Mouse (Mus musculus) hindbrain, embryonic 11.5 days (tissue): ENCODE measurements at regions not wholly inside any gene's neighbourhood (a gene's known extent, or its start where the extent isn't known, plus 50 kb on each side); places are given as distances from the start of the nearest gene placed in this dataset.

ENCODE experiments used
- ATAC-seq: fragments of 200-750 bp; cut with Nextera tagmentation; 2 replicates; pipeline ENCODE4 v1.8.0; 2017; ENCODE audit warnings: mild to moderate bottlenecking, moderate TSS enrichment, moderate library complexity; ENCODE audit not compliant: low FRiP score
- DNase-seq: peaks from one replicate; pipeline ENCODE4 v3.0.0-alpha.2; 2015; ENCODE audit warnings: low spot score
- H3K27ac ChIP-seq: fragments of 300-500 bp; sonication (generic); 2 replicates; pipeline ENCODE4 v1.5.1; 2014; ENCODE audit warnings: mild to moderate bottlenecking, low read depth, low read length
- H3K27me3 ChIP-seq: fragments of 300-500 bp; sonication (generic); 2 replicates; pipeline ENCODE4 v1.6.1; 2014; ENCODE audit warnings: mild to moderate bottlenecking, low read length, moderate library complexity, mixed read lengths; ENCODE audit not compliant: control insufficient read depth, insufficient read depth
- H3K36me3 ChIP-seq: fragments of 300-500 bp; sonication (generic); 2 replicates; pipeline ENCODE4 v1.6.1; 2014; ENCODE audit warnings: mild to moderate bottlenecking, low read length, moderate library complexity, mixed read lengths; ENCODE audit not compliant: control insufficient read depth, insufficient read depth
- H3K4me1 ChIP-seq: fragments of 300-500 bp; sonication (generic); replicated peaks from 2 replicates; pipeline ENCODE4 v1.6.1; 2014; ENCODE audit warnings: low read length, mixed read lengths; ENCODE audit not compliant: control insufficient read depth, insufficient read depth
- H3K4me2 ChIP-seq: fragments of 300-500 bp; sonication (generic); replicated peaks from 2 replicates; pipeline ENCODE4 v1.6.1; 2014; ENCODE audit warnings: mild to moderate bottlenecking, low read depth, low read length
- H3K4me3 ChIP-seq: fragments of 300-500 bp; sonication (generic); 2 replicates; pipeline ENCODE4 v1.5.1; 2014; ENCODE audit warnings: low read depth, low read length
- H3K9ac ChIP-seq: fragments of 300-500 bp; sonication (generic); 2 replicates; pipeline ENCODE4 v1.6.1; 2014; ENCODE audit warnings: low read depth, low read length
- H3K9me3 ChIP-seq: fragments of 300-500 bp; sonication (generic); 2 replicates; pipeline ENCODE4 v1.6.1; 2016; ENCODE audit warnings: low read length; ENCODE audit not compliant: control insufficient read depth
- WGBS: fragments of 180-500 bp; shearing (Covaris S2); extraction: QIAGEN DNeasy Blood & Tissue Kit; methylation state at CpG from one replicate; pipeline ENCODE4 v1.1.7; 2014; 5-methylcytosine and 5-hydroxymethylcytosine counted together

DNA sequence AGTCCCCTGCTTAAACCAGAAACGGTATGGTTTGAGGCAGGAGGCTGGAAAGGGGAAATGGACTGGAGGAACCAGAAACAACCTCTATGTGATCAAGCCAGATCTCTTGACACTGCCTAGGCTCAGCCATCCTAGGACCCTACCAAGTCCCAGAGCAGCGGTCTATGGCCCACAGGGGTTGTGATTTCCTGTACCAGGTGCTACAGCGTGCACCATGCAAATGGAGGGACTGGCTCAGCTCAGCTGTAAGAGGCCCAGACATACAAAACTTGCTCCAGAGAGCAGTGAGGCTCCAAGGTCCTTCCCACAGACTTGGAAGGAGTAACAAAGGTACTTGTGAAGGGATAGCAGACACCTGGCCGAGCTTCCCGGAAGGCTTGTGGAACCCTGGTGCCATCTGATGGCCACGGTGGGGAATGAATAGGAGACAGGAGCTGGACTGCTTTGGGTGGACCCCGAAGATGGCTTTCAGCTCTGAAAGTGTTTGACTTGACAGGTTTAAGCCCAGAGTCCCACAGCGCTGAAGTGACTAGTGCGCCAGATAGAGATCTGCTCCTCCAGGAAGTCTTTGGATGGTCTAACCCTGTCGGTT lies 1120.5 kb downstream of the Mrps31 start:
- Histone ChIP-seq H3K4me2 (no peak overlapping the region), H3K27me3 (no peaks in the 10 kb centered on the region), H3K4me1 (no peaks in the 10 kb centered on the region), H3K9me3 (no peaks in the 10 kb centered on the region), H3K36me3 (no peaks in the 10 kb centered on the region), H3K9ac (no peak overlapping the region), H3K4me3 (no peak overlapping the region), H3K27ac (no peak overlapping the region)
- WGBS: 57% methylated on average over 10 of the region's 10 CpGs
- DNase-seq (peak; percentile 64), ATAC-seq (no peak)

DNA sequence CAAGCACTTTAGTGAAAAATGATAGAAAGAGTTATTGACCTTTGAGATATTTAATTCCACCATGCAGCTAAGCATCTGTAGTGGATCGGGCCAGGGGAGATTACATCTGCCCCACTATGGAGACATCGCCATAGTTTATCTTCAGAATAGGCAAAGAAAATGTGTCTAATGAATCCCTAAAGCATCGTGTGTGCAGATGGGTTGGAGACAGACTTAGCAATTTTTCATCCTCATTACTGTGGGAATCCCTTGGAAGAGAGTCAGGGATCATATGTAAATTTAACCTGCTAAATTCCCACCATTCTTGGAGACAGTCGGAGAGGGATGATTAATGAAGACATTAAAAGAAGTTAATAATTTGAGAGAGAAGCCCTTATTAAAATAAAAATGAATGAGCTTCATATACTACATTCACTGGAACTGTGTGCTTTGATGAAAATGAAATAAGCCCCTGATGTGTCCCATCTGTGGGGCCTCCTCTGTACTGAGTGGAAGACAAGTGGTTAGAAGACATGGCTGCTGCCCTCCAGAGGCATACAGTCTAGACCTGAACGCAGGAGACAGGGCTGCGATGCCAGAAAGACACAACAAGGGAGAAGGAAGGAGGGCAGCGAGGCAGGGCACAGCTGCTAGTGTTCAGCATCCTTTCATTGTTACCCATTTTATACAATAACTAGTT lies 1126.7 kb downstream of the Mrps31 start:
- DNase-seq (no peak), ATAC-seq (no peak)
- Histone ChIP-seq H3K4me2 (no peak overlapping the region), H3K27ac (no peak overlapping the region), H3K9me3 (no peaks in the 10 kb centered on the region), H3K9ac (no peak overlapping the region), H3K27me3 (no peaks in the 10 kb centered on the region), H3K4me3 (no peak overlapping the region), H3K4me1 (no peaks in the 10 kb centered on the region), H3K36me3 (no peaks in the 10 kb centered on the region)
- WGBS: 82% methylated on average over 7 of the region's 7 CpGs

DNA sequence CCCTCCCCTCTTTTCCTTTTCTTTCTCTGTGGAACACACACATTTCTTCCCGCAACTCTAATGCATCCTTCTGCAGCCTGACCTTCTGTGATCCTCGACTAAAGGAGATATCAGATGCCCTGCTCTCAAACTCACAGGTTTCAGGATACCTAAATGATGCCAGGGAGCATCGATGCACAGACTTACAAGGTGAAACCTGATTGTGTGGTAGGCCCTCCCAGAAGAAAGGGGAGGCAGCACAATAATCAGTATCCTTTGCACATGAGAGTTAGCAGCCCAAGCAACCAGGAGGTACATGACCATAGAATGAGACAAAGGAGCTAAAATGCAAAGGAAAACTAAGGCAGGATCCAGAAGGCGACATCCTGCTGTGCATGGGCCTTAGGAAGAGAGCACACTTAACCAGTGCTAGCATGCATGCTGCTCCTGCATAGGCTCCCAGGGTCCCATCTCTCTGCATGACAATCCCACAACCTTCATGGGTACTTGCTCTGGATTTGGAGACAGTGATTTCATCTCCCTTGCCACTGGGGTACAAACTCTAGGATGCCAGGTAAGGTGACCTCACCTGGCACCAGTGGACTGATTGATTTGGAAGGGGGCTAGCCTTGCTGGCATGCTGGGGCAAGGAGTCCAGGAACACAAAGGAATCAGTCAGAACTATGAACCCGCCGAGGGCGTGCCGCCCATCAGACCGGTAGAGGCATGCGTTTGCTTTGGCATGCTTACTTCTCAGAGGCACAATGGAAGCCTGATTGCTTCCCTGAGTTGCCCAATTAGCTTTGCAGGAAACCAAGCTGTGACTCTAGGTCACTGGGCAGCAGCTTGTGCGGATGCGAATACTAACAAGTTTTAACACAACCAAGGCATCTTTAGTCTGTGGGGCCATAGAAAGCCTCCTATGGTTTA lies 1142.7 kb downstream of the Mrps31 start:
- no peak for ATAC-seq
- H3K4me1 ChIP-seq: no peaks in the 10 kb centered on the region
- H3K27me3 ChIP-seq: no peaks in the 10 kb centered on the region
- 71% methylated on average over 12 of the region's 12 CpGs for WGBS
- no peak for DNase-seq
- H3K36me3 ChIP-seq: no peaks in the 10 kb centered on the region
- H3K9me3 ChIP-seq: no peaks in the 10 kb centered on the region
- H3K9ac ChIP-seq: no peak overlapping the region
- no peak overlapping the region for H3K4me2 ChIP-seq
- H3K4me3 ChIP-seq: no peak overlapping the region
- H3K27ac ChIP-seq: no peak overlapping the region

DNA sequence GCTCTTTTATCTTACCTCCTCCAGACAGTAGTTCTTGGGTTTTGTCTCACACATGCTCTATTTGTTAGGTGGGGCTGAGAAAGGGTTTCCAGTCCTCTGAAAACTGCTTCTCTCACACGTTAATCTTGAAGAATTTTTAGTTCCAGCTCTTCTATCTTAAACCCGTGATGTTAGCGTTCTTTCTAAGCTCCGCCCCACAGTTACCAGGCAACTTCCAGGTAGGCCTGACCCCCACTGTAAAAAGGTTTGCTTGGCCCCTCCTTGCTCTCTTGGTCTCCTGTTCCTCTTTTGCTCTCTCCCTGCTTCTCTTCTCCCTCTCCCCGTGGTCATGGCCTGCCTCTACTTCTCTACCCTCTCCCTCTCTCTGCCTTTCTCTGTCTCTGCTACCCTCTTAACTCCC lies 1149.7 kb downstream of the Mrps31 start:
- 94% methylated on average over 5 of the region's 5 CpGs for WGBS
- H3K9me3 ChIP-seq: no peaks in the 10 kb centered on the region
- H3K27ac ChIP-seq: no peak overlapping the region
- H3K4me3 ChIP-seq: no peak overlapping the region
- ATAC-seq (no peak), DNase-seq (no peak)
- peaks cover 8% of the 10 kb centered on the region; the same call in 1 of the 2 replicates for H3K4me1 ChIP-seq
- H3K9ac ChIP-seq: no peak overlapping the region
- H3K4me2 ChIP-seq: no peak overlapping the region
- H3K27me3 ChIP-seq: no peaks in the 10 kb centered on the region; the same call in 1 of the 2 replicates
- H3K36me3 ChIP-seq: no peaks in the 10 kb centered on the region

DNA sequence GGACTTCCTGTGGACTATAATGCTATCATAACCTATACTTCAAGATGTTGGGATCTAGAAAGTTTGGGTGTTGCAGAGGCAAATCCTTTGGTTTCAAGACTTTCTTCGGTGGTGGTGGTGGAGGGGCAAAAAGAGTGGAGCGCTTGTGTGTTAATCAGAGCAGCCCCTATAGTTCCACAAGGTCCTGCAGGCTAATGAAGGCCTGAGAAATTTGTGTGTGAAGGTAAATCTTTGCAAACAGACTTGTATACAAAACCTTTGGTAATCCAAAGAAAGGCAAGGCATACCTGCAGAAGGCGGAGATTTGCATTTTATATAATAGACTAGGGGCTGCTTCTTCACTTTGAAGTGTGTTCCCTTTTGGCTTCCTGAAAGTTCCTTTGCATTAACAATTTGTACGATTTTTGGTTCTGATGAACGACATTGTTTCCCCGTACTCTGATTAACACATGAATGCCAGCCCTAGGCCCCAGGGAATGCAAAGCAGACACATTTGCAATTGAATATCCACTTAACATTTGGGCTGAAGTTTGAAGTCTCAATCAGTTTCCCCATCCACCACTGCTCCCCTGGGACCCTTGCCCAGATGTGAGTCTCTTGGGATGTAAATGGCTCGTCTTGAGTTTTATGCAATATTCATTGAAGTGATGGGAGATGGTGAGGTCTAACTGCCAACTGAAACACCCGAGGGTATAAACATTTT lies 1150.7 kb downstream of the Mrps31 start:
- no peaks in the 10 kb centered on the region; the same call in 1 of the 2 replicates for H3K27me3 ChIP-seq
- H3K4me1 ChIP-seq: peaks cover 8% of the 10 kb centered on the region; the same call in 1 of the 2 replicates
- no peak overlapping the region for H3K9ac ChIP-seq
- no peak overlapping the region for H3K4me2 ChIP-seq
- no peak for ATAC-seq
- no peaks in the 10 kb centered on the region for H3K9me3 ChIP-seq
- no peak overlapping the region for H3K27ac ChIP-seq
- H3K36me3 ChIP-seq: no peaks in the 10 kb centered on the region
- H3K4me3 ChIP-seq: no peak overlapping the region
- WGBS: 19% methylated on average over 8 of the region's 8 CpGs
- peak; percentile 55 for DNase-seq

DNA sequence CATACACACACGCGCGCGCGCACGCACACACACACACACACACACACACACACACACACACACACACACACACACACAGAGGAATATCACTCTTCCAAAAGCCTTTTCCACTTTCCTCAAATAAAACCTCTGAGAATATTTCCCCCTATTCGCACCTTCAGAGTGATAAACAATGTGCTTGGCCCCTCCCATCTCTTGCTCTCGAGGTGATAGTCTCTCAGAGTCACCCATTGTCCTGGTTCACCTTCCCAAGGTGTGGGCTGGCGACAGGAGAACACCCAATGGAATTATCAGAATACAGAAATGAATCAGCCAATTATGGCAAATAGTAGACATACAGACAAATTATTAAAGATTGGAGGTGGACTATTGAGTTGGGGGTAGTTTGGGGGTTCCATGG lies 1151.3 kb downstream of the Mrps31 start:
- H3K4me2 ChIP-seq: no peak overlapping the region
- H3K9me3 ChIP-seq: no peaks in the 10 kb centered on the region
- DNase-seq: no peak
- H3K27ac ChIP-seq: no peak overlapping the region
- ATAC-seq: no peak
- no peak overlapping the region for H3K9ac ChIP-seq
- 24% methylated on average over 9 of the region's 9 CpGs for WGBS
- H3K4me3 ChIP-seq: no peak overlapping the region
- peaks cover 8% of the 10 kb centered on the region; the same call in 1 of the 2 replicates for H3K4me1 ChIP-seq
- no peaks in the 10 kb centered on the region; the same call in 1 of the 2 replicates for H3K27me3 ChIP-seq
- no peaks in the 10 kb centered on the region for H3K36me3 ChIP-seq

DNA sequence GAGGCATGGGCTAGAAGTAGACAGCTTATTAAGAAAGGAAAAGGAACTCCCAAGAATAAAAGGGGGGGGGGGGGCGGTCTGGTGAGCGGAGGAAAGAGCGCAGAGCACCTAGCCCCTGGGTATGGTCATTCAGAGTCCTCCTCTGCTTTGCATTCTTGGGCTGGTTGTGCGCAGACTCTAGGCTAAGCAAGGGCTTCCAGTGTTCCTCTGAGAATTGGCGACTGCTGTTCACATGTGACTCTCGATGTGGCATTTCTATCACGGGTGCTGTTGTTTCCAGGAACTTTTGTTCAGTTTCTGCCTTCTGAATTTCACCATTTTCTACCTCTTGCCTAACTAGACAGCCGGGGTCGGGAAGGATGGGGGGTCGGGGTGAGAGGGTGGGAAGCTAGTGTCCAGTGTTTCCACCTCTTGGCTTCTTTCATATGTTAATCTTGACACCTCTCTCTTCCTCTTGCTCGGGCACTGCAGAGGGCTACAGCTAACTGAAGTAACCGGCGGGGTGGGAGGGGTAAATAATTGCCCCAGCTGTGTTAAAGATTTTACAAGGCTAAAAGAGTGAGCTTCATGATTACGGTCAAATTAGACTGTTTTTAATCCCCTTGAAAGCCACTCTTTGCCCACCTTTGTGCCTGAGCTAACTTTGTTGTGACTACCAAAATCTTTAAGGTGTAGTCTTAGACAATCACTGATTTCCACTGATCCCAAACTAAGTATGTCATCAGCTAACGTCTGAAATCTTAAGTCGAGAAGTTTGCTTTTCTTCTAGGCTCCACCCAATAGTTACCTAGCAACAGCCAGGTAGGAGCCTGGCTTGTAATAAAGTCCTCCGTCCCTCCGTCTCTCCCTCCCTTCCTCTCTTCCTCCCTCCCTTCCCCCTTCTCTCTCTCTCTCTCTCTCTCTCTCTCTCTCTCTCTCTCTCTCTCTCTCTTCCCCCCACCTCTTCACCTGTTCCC lies 1152.2 kb downstream of the Mrps31 start:
- Histone ChIP-seq H3K9ac (no peak overlapping the region), H3K27me3 (no peaks in the 10 kb centered on the region; the same call in 1 of the 2 replicates), H3K9me3 (no peaks in the 10 kb centered on the region), H3K4me2 (peak overlapping the region; percentile 28), H3K27ac (no peak overlapping the region), H3K4me3 (no peak overlapping the region), H3K4me1 (peaks cover 8% of the 10 kb centered on the region; the same call in 1 of the 2 replicates), H3K36me3 (no peaks in the 10 kb centered on the region)
- DNase-seq (peak; percentile 39), ATAC-seq (peak; percentile 38; the same call in 1 of the 2 replicates)
- WGBS: 8% methylated on average over 17 of the region's 18 CpGs
